Mouse (Mus musculus): ENCODE results near the gene Ttc3.
A peak's percentile ranks its signal among the peaks of the same experiment; 100 is the strongest.
"Not testable (repeated sequence)": the region's sequence is repeated elsewhere in the genome, so short reads cannot be mapped to it uniquely, and the experiment has no call there.

The Ttc3 gene

GRCm38 (mm10) chr16:94370173-94370914 is at the start of gene Ttc3:
Gene Ttc3, plus strand, starts transcription at chr16:94370618.
- DNase-seq (ENCODE audit: low spot score), result peak; percentile 87

- no peak for DNase-seq (ENCODE audit: low spot score)
Observed at GRCm38 (mm10) chr16:94323681-94324080, 46.7 kb upstream of the Ttc3 start.

- DNase-seq (ENCODE audit: low spot score), result no peak
Observed at GRCm38 (mm10) chr16:94326008-94326407, 44.4 kb upstream of the Ttc3 start.

- DNase-seq (ENCODE audit: low spot score), result peak; percentile 24
Observed at GRCm38 (mm10) chr16:94327781-94328711, 42.4 kb upstream of the Ttc3 start, which contains the start of gene Ripply3. Gene Ripply3, plus strand, starts transcription at chr16:94328420.

- no peak for DNase-seq (ENCODE audit: low spot score)
Observed at GRCm38 (mm10) chr16:94328881-94329867, 41.2 kb upstream of the Ttc3 start.

GRCm38 (mm10) chr16:94330429-94330828 is 40.0 kb upstream of the Ttc3 start:
- DNase-seq (ENCODE audit: low spot score), result no peak

GRCm38 (mm10) chr16:94331233-94331885 is 39.1 kb upstream of the Ttc3 start:
- no peak for DNase-seq (ENCODE audit: low spot score)

GRCm38 (mm10) chr16:94331886-94332252 is 38.5 kb upstream of the Ttc3 start:
- DNase-seq (ENCODE audit: low spot score), result no peak

- no peak for DNase-seq (ENCODE audit: low spot score)
Observed at GRCm38 (mm10) chr16:94335656-94336055, 34.8 kb upstream of the Ttc3 start.

- DNase-seq (ENCODE audit: low spot score), result not testable (repeated sequence)
Observed at GRCm38 (mm10) chr16:94339164-94340160, 31.0 kb upstream of the Ttc3 start.

GRCm38 (mm10) chr16:94345733-94346132 is 24.7 kb upstream of the Ttc3 start:
- DNase-seq (ENCODE audit: low spot score), result no peak

GRCm38 (mm10) chr16:94347080-94347731 is 23.2 kb upstream of the Ttc3 start:
- no peak for DNase-seq (ENCODE audit: low spot score)

GRCm38 (mm10) chr16:94348779-94349178 is 21.6 kb upstream of the Ttc3 start:
- DNase-seq (ENCODE audit: low spot score), result no peak

- DNase-seq (ENCODE audit: low spot score), result no peak
Observed at GRCm38 (mm10) chr16:94349588-94350286, 20.7 kb upstream of the Ttc3 start.

GRCm38 (mm10) chr16:94350287-94350677 is 20.1 kb upstream of the Ttc3 start:
- no peak for DNase-seq (ENCODE audit: low spot score)

GRCm38 (mm10) chr16:94354450-94354849 is 16.0 kb upstream of the Ttc3 start:
- no peak for DNase-seq (ENCODE audit: low spot score)

- DNase-seq (ENCODE audit: low spot score), result no peak
Observed at GRCm38 (mm10) chr16:94356046-94356445, 14.4 kb upstream of the Ttc3 start.

GRCm38 (mm10) chr16:94356776-94357494 is 13.5 kb upstream of the Ttc3 start:
- DNase-seq (ENCODE audit: low spot score), result no peak
